Mouse (Mus musculus): ENCODE results near the gene Tapbpl. TPM values are rescaled to one million over a fixed set of nuclear protein-coding genes. Genes with fewer than 3 reads are reported as not detected.

Gene Tapbpl
- total RNA-seq, 2 experiments from 2014 or later = 3.3 TPM

- no peak for DNase-seq
Observed at GRCm38 (mm10) chr6:125239547-125239946, 7.9 kb upstream of the Tapbpl start.

GRCm38 (mm10) chr6:125238396-125238795 lies 6.7 kb upstream of the Tapbpl start:
- DNase-seq = no peak

GRCm38 (mm10) chr6:125237421-125237820 lies 5.8 kb upstream of the Tapbpl start:
- no peak for DNase-seq

- no peak for DNase-seq
Observed at GRCm38 (mm10) chr6:125236782-125237181, 5.1 kb upstream of the Tapbpl start, which contains the start of gene Cd27. TSS of gene Cd27 (minus strand) at chr6:125237010.

GRCm38 (mm10) chr6:125236341-125236740 lies 4.7 kb upstream of the Tapbpl start:
- no peak for DNase-seq

- no peak for DNase-seq
Observed at GRCm38 (mm10) chr6:125234520-125234828, 2.8 kb upstream of the Tapbpl start.

- no peak for DNase-seq
Observed at GRCm38 (mm10) chr6:125233816-125234519, 2.3 kb upstream of the Tapbpl start.

GRCm38 (mm10) chr6:125232516-125232915 lies 856 bp upstream of the Tapbpl start:
- no peak for DNase-seq

GRCm38 (mm10) chr6:125232045-125232437 lies 381 bp upstream of the Tapbpl start:
- DNase-seq = no peak

GRCm38 (mm10) chr6:125230571-125230970 lies 1.1 kb downstream of the Tapbpl start:
- DNase-seq = no peak

GRCm38 (mm10) chr6:125225518-125226115 lies 6.0 kb downstream of the Tapbpl start:
- no peak for DNase-seq

- no peak for DNase-seq
Observed at GRCm38 (mm10) chr6:125222577-125222976, 9.1 kb downstream of the Tapbpl start.

GRCm38 (mm10) chr6:125222146-125222545 lies 9.5 kb downstream of the Tapbpl start:
- DNase-seq = no peak

- no peak for DNase-seq
Observed at GRCm38 (mm10) chr6:125221115-125221745, 10.4 kb downstream of the Tapbpl start.

GRCm38 (mm10) chr6:125218963-125219362 lies 12.7 kb downstream of the Tapbpl start:
- DNase-seq = peak in 1 of 2 experiments; percentile 51

GRCm38 (mm10) chr6:125217899-125218298 lies 13.8 kb downstream of the Tapbpl start:
- no peak for DNase-seq

GRCm38 (mm10) chr6:125216898-125217297 lies 14.8 kb downstream of the Tapbpl start:
- no peak for DNase-seq

GRCm38 (mm10) chr6:125215148-125215954 lies 16.3 kb downstream of the Tapbpl start, which contains the start of gene Vamp1:
TSS of gene Vamp1 (plus strand) at chr6:125215551.
- peak; percentile 90 to 92 for DNase-seq

- DNase-seq = no peak
Observed at GRCm38 (mm10) chr6:125213715-125214114, 17.9 kb downstream of the Tapbpl start.

GRCm38 (mm10) chr6:125213129-125213528 lies 18.5 kb downstream of the Tapbpl start:
- DNase-seq = no peak

- no peak for DNase-seq
Observed at GRCm38 (mm10) chr6:125212621-125213020, 19.0 kb downstream of the Tapbpl start.

- no peak for DNase-seq
Observed at GRCm38 (mm10) chr6:125210436-125210835, 21.2 kb downstream of the Tapbpl start.

GRCm38 (mm10) chr6:125197166-125197565 lies 34.5 kb downstream of the Tapbpl start:
- no peak for DNase-seq
